Mouse (Mus musculus): Measurements from ENCODE around the gene Naaa.

- no peak for TF ChIP-seq POLR2A (IDR thresholded peaks at IDR 0.05; ENCODE audit: insufficient read depth, low read depth, low read length)
- no peak for TF ChIP-seq CTCF (IDR thresholded peaks at IDR 0.05; ENCODE audit: insufficient read depth, low read depth, low read length)
Measured at GRCm38 (mm10) chr5:92240769-92241168, 37.2 kb downstream of the Naaa start.
